Mouse (Mus musculus) c-Kit-positive CD71-positive TER-119-positive erythroid progenitor cells, embryonic 14.5 days (primary cell): ENCODE data around the gene Map3k4.
"Not testable (repeated sequence)": the region's sequence is repeated elsewhere in the genome, so short reads cannot be mapped to it uniquely, and the experiment has no call there.

ENCODE experiments used
- DNase-seq: peaks from one replicate; pipeline ENCODE4 v3.0.0-alpha.2; 2013; ENCODE audit warnings: low spot score

Gene Map3k4

DNA sequence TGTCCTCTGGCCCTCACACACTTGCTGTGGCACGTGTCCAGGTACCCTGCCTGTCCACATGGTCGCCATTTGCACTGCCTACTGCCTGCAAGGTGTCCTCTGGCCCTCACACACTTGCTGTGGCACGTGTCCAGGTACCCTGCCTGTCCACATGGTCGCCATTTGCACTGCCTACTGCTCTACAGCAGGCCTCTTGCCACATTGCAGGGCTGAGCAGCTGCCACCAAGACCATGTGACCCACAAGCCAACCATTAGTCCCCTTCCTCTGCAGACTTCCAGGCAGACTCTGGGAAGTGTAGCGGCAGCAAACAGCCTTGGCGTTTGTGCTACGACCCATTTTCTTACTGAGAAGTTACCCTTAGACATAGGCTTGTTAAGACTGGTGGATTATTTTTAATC, 94.0 kb downstream of the Map3k4 start:
- not testable (repeated sequence) for DNase-seq

DNA sequence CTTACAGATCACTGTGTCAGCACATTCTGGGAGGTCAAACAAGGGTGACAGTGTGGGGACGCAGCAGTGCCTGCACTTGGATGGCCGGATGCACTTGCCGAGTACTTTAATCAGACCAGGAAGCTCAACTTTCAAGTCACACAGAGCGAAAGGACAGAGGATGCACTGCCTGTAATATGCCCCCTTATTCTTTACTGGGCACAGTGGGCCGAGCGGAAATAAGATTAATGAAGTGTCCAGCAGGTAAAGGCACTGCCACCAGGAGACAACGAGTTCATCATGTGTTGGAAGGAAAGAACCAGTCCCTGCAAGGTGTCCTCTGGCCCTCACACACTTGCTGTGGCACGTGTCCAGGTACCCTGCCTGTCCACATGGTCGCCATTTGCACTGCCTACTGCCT, 94.5 kb downstream of the Map3k4 start:
- no peak for DNase-seq

DNA sequence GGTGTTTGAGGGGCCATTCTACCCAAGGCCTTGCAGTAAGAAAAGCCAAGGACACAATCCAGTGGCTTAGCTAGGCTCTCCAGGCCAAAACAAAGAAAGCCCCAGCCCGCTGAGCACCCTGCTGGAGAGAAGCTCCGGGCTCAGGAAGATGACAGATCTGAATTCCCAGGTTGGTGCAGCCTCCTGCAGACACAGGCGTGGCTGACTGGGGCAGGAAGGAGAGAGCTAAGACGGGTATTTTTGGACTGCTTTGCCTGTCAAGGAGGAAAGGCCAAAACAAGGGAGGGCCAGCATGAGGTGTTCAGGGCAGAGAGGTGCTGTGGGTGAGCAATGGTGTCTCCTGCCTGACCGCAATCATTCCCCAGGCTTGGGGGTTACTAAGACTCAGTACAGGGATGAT, 94.9 kb downstream of the Map3k4 start:
- no peak for DNase-seq

DNA sequence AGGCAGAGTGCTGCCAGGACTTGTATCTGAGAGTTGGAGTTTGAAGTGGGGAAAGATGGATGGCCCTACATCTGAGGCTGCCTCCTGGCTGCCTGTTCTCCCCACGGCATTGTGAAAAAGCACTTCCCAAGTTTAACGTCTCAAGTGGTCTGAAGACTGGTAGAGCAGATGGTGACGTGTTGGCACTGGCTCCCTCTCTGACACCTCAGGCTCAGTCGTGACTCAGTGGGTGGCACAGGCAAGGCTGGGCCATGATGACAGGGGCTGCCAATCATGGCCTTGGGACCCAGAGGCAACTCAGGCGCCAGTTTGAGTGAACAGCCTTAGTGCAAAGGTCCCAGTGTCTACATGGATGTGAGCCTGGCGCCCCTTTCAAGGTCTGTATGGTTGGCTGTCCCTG, 96.7 kb downstream of the Map3k4 start:
- DNase-seq = no peak

DNA sequence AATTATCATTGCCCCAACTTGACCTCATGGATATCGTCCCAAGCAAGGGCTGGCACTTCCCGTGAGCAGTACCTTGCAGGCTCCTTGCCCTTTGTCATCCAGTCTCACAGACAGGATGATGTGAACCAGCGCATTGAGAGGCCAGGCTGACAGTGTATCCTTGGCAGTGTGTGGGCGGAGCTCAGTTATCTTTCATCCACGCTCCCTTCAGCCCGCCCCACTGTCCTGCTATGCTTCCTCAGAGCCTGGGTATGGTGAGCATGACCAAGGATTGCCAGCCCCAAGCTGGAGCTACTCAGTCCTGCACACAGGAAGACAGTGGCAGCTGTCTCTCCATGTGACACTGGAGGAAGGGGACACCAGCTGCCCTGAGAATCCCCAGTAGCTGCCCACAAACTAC, 102.4 kb downstream of the Map3k4 start:
- peak; percentile 62 for DNase-seq

DNA sequence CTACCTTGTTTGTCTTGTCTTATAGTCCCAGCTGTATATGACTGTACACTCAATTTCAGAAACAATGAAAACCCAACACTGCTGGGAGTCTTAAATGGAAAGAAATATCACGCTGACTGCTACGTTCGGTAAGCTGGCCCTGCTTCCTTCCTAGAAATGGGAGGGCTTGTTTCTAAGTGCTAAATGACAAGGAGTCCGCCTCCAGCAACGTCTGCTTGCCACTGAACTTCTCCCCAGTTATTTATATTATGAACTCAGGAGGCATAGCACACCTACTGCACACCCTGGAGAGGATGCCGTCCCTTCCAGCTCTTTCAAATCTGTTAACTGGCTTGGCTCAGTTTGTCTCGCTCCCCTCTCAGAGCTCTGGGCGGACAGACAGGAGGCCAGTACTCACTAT, 105.2 kb downstream of the Map3k4 start:
- no peak for DNase-seq

DNA sequence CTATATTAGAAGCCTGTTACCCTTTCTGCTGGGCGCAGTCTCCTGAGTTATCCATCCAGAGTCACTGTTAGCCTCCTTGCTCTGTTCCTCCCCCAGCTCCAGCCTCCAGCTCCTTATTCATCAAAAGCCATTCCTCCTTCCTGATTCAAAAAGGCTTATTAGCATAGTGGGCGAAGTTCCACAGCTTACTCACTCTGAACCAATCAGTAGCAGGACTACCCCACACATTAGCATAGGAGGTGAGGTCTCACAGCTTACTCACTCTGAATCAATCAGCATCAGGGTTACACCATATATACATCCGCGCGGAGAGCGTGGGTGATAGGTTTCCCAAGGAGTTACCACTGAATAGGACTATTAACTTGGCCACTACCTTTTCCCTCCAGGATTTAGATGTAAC, 106.3 kb downstream of the Map3k4 start:
- DNase-seq = no peak

DNA sequence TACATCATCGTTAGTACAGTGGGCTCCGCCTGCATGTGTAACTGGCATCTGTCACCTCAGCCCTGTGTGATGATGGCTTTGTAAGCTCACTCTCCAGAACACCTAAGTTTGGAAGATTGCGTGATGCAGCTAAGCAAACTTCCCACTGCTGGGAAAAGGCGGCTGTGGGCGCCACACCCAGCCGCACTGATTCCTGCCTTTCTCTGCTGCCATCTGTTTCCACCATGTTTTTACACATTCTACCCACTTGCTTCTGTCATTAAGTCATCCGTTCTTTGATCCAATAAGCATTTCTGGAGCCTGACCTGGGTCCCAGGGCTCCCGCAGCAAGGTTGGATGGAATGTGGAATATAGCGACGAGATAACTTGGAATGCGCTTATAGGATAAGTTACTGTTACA, 106.7 kb downstream of the Map3k4 start:
- DNase-seq = no peak

DNA sequence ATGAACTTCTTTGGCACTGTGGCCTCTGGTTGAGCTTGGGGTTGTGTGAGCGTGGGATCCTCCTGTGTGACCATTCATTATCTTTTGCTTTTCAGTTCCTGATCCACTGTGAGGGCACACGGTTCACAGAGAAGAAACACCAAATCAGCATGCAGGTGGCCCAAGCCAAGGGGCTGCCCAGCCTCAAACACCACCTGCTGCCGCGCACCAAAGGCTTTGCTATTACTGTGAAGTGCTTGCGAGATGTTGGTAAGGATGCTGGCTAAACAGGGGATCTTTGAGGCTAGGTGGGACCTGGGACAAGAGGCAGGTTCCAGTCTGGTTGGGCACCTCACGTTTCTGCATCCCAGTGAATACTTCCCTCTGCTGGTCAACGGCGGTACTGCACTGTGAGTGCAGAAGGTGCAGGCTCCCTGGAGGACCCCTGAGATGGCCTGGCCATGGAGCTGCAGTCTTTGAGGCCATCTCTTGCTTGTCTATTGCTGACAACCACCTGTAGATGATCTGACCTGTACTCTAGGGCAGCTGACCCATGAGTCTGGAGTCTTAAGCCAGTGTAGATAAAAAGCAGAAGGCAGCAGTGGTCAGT, 108.0 kb downstream of the Map3k4 start:
- DNase-seq = peak; percentile 87

DNA sequence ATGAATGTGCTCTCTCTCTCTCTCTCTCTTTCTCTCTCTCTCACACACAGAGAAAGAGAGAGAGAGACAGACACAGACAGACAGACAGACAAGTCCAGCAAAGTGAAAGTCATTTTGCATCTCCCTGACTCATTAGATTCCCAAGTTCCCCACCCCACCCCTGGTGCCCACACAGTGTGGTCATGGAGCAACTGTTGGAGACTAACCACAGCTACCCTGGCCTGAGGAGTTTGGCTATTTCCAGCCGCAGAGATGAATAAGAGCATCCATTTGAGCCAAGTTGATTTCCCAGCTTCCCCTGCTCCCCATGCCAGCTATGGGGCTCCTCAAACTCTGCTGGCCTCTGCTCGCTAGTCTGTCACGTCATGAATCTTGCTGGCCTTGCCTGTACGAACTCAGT, 109.1 kb downstream of the Map3k4 start:
- no peak for DNase-seq

DNA sequence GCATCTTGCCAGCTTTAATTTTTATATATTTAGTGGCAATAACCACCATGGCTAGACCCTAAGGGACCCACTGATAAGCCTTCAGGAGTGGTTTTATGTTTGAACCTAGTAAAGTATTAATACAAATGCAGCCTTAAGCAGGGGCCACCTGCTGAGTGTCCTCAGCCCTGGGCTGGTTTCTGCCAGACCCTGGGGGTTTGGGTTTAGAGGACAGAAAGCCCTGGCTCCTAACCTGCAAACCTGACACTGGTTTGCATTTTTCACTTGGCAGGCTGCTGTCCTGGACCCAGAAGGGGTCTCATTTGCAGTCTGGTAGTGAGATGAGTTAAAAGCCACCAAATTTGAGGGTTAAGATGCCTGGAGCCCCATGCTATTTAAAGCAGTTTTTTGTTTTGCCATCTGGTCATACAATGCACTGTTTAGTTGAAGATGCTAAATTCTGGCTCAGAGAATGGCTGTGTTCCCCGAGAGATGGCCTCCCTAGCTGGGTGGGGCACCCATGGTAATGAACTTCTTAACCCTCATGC, 111.5 kb downstream of the Map3k4 start:
- no peak for DNase-seq

DNA sequence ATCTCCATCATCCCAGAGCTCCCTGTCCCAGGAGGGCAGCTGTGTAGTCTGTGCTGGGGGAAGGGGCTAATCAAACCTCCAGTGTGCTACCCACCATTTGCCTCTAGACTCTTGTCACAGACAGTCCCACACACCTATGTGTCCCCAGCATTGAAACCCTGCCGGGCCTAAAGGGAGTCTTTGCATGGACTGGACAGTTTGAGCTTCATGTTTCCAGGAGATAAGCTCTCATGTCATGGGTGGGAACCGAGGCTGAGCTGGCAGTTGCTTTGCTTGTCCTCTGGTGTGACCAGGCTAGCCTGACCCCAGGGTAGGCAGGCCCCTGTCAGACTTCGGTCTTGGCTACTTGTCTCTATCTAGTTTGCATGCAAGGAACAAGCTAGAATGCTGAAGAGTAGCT, 112.3 kb downstream of the Map3k4 start:
- DNase-seq = peak; percentile 74

DNA sequence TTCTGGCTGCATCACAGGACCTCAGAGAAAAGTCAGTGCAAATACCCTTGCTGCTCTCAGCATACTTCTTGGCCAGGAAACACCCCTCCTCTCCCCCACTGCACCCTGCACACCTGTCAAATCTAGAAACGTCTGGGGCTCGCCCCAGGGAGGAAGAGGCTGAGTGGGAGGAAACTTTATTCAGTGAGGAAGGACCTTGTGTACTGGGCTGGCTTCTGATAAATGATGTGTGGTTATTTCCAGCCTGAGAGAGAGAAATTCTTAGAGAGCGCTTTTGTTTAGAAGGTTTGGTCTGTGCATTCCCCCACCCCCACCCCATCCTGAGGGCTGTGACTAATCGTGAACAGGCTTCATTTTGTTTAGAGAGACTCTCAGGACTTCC, 112.9 kb downstream of the Map3k4 start:
- DNase-seq = no peak

DNA sequence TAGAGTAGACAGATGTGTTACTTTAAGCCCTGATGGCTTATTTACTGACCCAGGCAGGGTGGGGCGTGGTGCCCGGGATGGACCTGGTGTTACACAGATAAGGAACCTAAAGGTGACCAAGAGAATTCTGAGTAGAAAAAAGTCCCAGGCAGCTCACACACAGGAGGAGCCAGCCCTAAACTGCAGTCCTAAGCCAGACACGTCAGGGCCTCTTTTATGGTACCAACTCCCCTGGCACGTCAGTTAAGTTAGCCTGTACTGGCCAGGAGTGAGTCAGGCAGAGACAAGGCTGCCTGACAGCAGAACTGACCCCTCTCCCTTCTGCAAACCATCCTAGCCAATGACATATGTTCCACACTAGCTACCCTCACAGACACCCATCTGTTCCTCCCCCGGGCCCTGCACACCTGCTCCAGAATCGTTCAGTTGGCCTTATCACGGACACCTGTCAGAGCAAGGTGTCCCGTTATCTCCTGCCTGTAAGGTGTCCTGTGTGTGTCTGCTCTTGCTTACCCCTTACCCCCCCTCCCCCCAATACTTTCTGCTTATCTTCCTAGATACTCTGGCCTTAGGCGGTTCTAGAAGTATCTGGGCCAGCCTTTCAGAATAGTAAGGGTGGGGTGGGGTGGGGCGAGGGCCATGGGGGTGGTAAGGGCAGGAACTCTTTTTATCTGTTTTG, 113.4 kb downstream of the Map3k4 start:
- peak; percentile 90 for DNase-seq

DNA sequence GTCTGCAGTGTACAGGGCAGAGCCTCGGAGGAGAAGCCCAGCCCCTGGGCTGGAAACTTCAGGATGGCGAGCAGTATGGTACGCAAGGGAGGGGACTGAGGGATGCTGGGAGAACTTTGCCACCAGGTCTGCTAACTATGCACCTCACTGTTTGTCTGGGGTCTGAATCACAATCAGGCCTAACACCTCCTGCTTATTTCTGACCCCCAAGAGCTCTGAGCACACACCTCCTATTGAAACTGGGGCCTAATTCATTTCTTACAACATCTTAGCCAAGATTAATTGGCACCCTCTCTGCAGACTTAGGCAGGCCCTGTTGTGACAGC, 113.9 kb downstream of the Map3k4 start:
- DNase-seq = no peak

DNA sequence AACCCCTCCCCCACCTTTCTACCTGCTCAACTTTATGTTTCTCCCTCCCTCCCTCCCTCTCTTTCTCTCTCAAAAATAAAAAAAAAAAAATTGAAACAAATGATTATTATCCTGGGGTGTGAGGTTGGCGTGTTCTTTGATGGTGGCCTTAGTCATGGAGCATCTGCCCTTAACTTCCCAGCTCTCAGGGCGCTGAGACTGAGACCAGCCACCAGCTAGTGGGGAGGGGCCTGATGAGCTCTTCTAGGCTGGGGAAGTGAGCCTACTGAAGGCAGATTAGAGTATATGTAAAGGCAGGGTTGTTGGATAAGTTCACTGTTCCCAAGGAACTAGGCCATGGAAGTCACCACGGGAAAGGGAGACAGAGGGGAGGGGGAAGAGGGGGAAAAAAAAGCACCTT, 114.3 kb downstream of the Map3k4 start:
- peak; percentile 69 for DNase-seq

DNA sequence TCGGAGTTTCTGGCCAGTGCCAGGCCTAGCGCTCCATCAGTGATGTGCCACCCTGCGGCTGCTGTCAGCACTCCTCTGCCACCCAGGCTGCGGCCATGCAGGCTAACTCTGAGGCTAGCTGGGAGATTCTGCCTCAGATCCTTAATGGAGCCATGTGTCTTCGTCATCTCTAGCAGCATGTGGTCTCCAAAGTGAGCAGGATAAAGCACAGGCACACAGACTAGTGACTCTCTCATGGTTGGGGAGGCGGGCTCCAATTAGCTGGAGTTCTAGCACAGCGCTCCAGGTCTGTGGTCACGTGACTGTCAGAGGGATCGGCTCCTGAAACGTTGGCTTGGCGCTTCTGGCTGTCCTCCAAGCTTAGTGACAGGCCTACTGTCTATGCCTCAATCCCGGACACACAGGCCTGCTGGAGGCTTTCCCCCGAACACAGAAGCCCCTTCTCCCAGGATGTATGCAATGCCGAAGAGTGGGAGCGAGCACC, 115.1 kb downstream of the Map3k4 start:
- DNase-seq = no peak

DNA sequence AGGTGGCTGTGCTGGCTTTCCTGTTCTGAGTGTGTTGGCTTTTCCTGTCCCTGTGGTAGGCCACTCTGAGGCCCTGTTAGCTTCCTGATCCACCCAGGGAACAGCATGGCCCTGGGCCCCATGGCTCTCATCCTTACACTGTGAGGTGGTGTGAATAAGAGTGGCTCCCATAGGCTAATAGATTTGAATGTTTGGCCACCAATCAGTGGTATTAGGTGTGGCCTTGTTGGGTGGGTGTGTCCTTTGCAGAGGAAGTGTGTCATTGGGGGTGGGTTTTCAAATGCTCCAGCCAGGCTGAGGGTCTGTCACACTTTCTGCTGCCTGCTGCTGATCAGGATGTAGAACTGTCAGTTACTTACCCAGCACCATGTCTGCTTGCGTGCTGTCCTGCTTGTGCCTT, 117.5 kb downstream of the Map3k4 start:
- DNase-seq = no peak

DNA sequence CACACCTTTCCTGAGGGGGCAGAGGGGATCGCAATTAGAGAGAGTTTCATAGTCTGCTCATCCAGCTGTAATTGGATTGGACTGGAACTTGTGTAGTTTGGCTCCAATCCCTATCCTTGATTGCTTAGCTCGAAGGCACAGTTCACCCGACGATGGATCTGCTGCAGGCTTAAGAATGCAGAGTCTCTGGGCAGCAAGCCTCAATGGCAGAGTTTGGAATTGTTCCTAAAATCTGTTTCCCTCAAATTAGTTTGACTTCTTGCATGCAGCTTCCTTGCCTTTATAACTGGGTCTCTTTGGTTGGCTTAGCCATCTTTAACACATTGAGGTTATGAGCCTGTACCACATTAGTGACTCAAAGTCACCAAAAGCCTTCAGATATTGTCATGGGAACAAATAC, 118.7 kb downstream of the Map3k4 start:
- DNase-seq = no peak

DNA sequence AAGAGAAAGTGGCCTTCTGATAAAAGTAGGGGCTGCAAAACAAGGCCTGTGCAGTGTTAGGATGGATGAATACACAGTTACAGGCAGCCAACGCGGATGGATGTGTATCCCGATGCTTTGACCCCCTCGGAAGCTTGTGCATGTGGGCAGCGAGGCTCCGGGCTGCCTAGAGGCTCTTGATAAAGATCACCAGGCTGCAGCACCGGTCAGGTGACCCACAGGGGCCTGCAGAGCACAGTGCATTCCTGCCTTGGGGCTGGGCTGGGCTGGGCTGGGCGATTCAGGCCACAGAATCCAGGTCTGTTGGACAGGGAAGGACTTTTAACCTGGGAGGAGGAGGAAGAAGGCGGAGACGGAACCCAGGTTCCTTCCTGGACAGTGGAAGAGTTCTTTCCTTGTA, 123.0 kb downstream of the Map3k4 start:
- DNase-seq = no peak

DNA sequence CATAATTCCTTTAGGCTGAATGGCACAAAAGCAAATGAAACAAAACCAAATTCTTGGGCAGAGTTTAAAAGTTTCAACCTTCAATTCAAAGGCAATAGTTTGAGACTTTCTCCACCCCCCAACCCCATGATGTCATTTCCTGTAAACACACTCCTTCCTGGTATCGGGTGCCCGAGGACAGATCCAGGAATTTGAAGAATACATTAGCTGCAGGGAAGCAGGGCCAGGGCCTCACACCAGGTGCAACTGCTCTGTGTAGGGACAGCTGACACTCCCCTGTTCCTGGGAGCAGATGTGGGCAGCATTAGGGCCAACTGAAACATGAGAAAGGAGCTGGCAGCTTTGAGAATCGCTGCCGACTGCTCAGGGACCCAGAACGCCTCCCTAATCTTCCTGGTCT, 123.5 kb downstream of the Map3k4 start:
- no peak for DNase-seq

DNA sequence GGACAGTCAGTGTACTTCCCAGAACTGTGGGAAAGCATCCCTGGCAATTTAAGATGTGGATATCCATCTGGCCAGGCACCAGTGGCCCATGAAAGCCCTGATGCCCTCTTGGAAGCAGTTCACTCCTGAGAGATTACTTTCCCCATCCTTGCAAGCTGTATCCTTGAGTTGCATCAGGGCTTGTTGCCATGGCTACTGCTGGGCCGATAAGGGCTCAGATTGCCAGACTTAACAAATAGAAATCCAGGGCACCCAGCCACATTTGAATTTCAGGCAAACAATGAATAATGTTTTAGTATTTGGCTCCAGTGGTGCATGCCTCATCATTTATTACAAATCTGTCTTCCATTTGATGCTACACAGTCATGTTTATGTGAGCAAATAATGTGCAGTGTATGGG, 130.8 kb downstream of the Map3k4 start:
- DNase-seq = no peak

DNA sequence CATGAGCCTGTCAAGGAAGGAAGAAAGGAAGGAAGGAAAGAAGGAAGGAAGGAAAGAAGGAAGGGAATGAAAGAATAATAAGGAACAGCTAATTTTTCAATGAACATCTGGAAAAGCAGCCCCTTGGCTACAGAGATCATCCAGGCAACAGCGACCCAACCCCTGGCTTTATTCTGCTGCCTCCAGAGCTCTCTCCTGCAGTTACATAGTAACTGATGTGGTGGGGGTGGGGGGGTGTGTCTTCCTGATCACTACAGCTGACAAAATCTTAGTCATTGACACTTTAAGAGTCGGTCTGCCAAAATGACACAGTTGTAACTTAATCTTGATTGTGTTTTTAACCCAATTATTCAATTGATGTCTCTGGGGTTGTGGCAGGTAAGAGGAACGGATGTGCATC, 132.3 kb downstream of the Map3k4 start:
- no peak for DNase-seq

DNA sequence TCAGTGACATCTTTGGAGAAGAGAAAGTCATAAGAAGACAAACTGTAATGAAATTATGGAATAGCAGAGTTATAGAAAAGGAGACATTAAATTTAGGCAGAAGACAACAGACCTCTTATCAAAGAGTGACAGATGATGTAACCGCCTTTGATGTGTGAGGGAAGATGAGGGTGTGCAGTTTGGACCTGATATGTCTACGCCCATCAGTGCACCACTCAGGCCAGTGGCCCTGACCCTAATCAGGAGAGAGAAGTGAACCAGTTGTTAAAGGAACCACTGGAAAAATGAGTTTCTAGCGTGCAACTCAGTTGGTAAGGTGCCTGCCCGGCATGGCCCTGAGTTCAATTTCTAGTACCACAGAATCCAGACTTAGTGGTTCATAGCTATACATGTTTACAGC, 132.7 kb downstream of the Map3k4 start:
- DNase-seq = peak; percentile 83
